Mouse (Mus musculus): ENCODE data around the gene Drc1.

GRCm38 (mm10) chr5:30343886-30344285, 62.7 kb downstream of the Drc1 start:
- TF ChIP-seq CTCF (conservative IDR thresholded peaks at IDR 0.05; ENCODE audit: low read length): no peak
- TF ChIP-seq POU5F1 (IDR thresholded peaks at IDR 0.05; ENCODE audit: borderline replicate concordance, low read length): no peak
